Mouse (Mus musculus) midbrain, embryonic 14.5 days (tissue): ENCODE measurements around the gene Lamtor3. TPM values are rescaled to one million over a fixed set of nuclear protein-coding genes. Genes with fewer than 3 reads are reported as not detected.

Source experiments
- ATAC-seq: fragments of 200-750 bp; cut with Nextera tagmentation; 2 replicates; pipeline ENCODE4 v1.8.0; 2017; ENCODE audit warnings: moderate number of reproducible peaks, moderate library complexity; ENCODE audit not compliant: low FRiP score, low TSS enrichment
- DNase-seq: peaks from one replicate; pipeline ENCODE4 v3.0.0-alpha.2; 2015
- H3K27ac ChIP-seq: fragments of 300-500 bp; sonication (generic); replicated peaks from 2 replicates; pipeline ENCODE4 v1.5.1; 2014; ENCODE audit warnings: mild to moderate bottlenecking, low read depth, low read length, moderate library complexity
- H3K27me3 ChIP-seq: fragments of 300-500 bp; sonication (generic); 2 replicates; pipeline ENCODE4 v1.6.1; 2014; ENCODE audit warnings: low read length, control low read depth, mixed read lengths; ENCODE audit not compliant: control insufficient read depth, insufficient read depth
- H3K36me3 ChIP-seq: fragments of 300-500 bp; sonication (generic); 2 replicates; pipeline ENCODE4 v1.6.1; 2014; ENCODE audit warnings: low read length, control low read depth; ENCODE audit not compliant: control insufficient read depth, insufficient read depth
- H3K4me1 ChIP-seq: fragments of 300-500 bp; sonication (generic); 2 replicates; pipeline ENCODE4 v1.6.1; 2014; ENCODE audit warnings: mild to moderate bottlenecking, antibody characterized with exemption, low read length, control low read depth; ENCODE audit not compliant: control insufficient read depth, insufficient read depth
- H3K4me2 ChIP-seq: fragments of 300-500 bp; sonication (generic); 2 replicates; pipeline ENCODE4 v1.6.1; 2014; ENCODE audit warnings: mild to moderate bottlenecking, low read length, moderate library complexity
- H3K4me3 ChIP-seq: fragments of 300-500 bp; sonication (generic); replicated peaks from 2 replicates; pipeline ENCODE4 v1.5.1; 2014; ENCODE audit warnings: low read depth, low read length
- H3K9ac ChIP-seq: fragments of 300-500 bp; sonication (generic); replicated peaks from 2 replicates; pipeline ENCODE4 v1.6.1; 2014; ENCODE audit warnings: mild to moderate bottlenecking, low read length, moderate library complexity
- H3K9me3 ChIP-seq: fragments of 300-500 bp; sonication (generic); 2 replicates; pipeline ENCODE4 v1.6.1; 2016; ENCODE audit warnings: low read length, control low read depth, mixed read lengths; ENCODE audit not compliant: control insufficient read depth
- WGBS: fragments of 180-500 bp; shearing (Covaris S2); extraction: QIAGEN DNeasy Blood & Tissue Kit; methylation state at CpG from one replicate; pipeline ENCODE4 v1.1.7; 2014; 5-methylcytosine and 5-hydroxymethylcytosine counted together
- polyA plus RNA-seq: library from polyadenylated mRNA; unstranded; fragments of >200 nt; fragmentation: Nextera tagmentation; extraction: Ambion mirVana; gene quantifications from 2 replicates; pipeline ENCODE4 v1.2.1, GENCODE M21; 2014

The Lamtor3 gene
- polyA plus RNA-seq, 1 experiment from 2014 or later = 130 TPM

DNA sequence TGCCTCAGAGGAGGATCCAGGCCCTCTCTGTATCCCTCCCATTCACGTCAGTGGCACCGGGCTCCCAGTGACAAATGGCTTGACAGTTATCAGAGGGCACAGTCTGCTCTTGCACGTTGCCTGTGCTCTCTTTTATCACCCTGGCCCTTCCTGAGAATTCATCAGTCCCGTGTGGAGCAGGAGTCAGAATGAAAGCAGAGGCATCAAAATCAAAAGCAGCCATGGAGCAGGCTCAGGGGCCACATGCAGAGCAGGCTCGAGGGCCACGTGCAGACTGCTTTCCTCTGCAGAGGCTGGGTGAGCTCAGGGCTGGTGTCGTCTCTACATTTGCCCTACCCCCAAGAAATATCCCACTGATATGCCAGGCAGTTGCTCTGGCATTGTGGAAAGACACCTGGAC, 33.5 kb downstream of the Lamtor3 start:
- DNase-seq = no peak
- no peak for ATAC-seq
- WGBS = 41% methylated on average over 7 of the region's 7 CpGs
- H3K9ac ChIP-seq = no peak overlapping the region
- H3K27me3 ChIP-seq = no peaks in the 10 kb centered on the region
- no peak overlapping the region for H3K4me2 ChIP-seq
- H3K4me3 ChIP-seq = no peak overlapping the region
- no peaks in the 10 kb centered on the region for H3K36me3 ChIP-seq
- H3K9me3 ChIP-seq = no peaks in the 10 kb centered on the region
- H3K4me1 ChIP-seq = peaks cover 19% of the 10 kb centered on the region
- H3K27ac ChIP-seq = peak overlapping the region; percentile 70; the same call in 1 of the 2 replicates

DNA sequence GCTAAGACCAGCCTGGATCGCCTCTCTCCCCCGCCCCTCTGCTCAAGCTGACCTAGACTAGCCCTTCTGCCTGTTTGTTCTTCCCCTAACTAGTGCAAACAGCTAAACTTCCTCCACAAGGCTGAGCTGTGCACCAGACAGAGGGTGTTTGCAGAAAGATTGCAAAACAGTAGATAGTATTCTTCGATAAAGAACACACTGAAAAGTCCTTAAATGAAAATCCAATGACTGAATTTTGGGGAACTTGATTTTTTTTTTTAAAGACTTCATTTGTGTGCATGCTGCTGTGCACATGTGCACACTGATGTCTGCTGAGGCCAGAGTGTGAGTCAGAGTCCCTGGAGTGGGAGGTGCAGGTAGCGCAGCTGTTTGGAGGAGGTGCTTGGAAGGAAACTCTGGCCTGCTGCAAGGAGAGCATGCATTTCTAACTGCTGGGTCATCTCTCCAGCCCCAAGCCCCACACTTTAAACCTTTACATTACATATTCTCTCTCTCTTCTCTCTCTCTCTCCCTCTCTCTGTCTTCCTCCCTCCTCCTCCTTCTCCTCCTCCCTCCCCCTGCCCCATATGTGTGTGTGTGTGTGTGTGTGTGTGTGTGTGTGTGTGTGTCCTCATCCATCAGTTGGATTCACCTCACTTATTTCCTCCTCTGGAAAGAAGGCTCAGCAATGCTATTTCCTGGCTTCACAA, 34.1 kb downstream of the Lamtor3 start:
- H3K4me2 ChIP-seq = peak overlapping the region; percentile 26
- peak overlapping the region; percentile 70 for H3K27ac ChIP-seq

DNA sequence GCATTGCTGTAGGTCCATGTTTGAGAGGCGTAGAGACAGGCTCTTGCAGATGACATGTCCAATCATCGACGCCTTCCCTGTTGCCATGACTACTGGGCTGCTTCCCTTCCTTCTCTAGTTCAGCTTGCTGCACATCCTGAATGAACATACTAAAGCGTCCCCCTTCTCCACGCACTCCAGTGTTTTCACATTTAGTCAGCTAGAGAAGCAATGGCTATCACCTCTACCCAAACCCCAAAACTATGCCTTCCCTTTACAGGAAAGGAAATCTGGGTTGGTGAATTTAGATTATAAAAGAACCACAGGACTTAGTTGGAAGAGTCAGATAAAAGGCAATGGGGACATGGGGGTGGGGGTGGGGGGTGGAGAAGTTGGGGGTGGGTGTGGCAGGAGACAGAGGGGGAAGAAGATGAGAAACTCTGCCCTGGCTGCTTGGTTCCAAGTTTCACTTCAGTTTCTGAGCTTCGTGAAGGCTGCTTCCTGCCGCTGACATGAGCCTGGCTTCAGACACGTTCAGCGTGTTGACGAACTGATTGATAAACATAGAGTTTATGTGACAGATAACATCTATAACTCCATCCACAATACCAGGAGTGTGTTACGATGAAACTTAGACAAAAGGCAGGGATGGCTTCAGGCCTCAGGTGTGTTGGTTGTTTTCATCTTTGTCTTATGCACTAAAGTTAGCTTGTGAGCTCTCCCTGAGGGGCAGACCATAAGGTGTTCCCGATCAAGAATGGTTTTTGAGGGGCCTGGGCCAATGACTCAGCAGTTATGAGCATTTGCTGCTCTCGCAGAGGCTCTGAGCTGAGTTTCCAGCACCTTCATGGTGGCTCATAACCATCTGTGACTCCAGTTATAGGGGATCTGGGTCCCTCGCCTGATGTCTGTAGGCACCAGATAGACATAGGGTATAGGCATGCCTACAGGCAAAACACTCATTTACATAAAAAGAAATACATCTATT, 34.9 kb downstream of the Lamtor3 start:
- H3K4me2 ChIP-seq = peak overlapping the region; percentile 26
- no peaks in the 10 kb centered on the region for H3K36me3 ChIP-seq
- 58% methylated on average over 14 of the region's 14 CpGs for WGBS
- H3K9ac ChIP-seq = no peak overlapping the region
- H3K4me1 ChIP-seq = peaks cover 19% of the 10 kb centered on the region
- no peak overlapping the region for H3K4me3 ChIP-seq
- ATAC-seq = peak; percentile 84
- H3K27ac ChIP-seq = peak overlapping the region; percentile 70
- peak; percentile 87 for DNase-seq
- no peaks in the 10 kb centered on the region for H3K9me3 ChIP-seq
- H3K27me3 ChIP-seq = no peaks in the 10 kb centered on the region

More for the DNA sequence above, 34.1 kb downstream of the Lamtor3 start:
- ATAC-seq (no peak), DNase-seq (no peak)
- no peaks in the 10 kb centered on the region for H3K27me3 ChIP-seq
- peaks cover 19% of the 10 kb centered on the region for H3K4me1 ChIP-seq
- WGBS = 69% methylated on average over 4 of the region's 4 CpGs
- no peaks in the 10 kb centered on the region for H3K36me3 ChIP-seq
- H3K4me3 ChIP-seq = no peak overlapping the region
- H3K9me3 ChIP-seq = no peaks in the 10 kb centered on the region
- no peak overlapping the region for H3K9ac ChIP-seq

DNA sequence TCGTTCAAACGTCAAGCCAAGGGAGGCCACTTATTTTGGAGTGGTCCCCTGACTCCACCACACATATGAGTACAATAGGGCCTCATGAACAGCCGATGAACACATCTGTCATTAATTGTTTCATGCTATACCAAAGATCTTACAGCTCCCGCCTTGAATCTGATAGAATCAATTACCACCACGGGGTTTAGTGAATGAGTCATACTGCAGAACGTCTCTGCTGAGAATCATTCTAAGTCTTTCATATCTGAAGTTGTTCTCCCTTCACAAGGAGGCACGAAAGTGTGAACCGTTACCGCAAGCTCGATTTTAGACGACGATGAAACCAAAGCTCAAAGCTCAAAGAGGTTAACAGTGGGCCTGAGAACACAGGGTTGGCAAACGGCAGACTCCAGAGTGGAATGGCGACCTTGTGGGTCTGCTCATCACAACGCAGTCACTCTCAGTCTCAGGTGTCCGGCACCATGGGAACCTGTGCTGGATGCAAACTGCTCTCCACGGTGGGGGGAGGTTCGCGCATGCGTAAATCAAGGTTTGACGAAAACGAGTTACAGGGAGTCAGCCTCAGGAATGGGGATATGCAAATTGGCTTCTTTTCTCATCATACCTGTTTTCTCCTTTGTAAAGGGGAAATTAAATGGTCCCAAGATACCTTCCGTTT, 36.1 kb downstream of the Lamtor3 start:
- WGBS = 53% methylated on average over 23 of the region's 23 CpGs
- H3K9me3 ChIP-seq = no peaks in the 10 kb centered on the region
- DNase-seq (no peak), ATAC-seq (no peak)
- H3K4me1 ChIP-seq = peaks cover 19% of the 10 kb centered on the region
- no peak overlapping the region for H3K9ac ChIP-seq
- no peak overlapping the region for H3K27ac ChIP-seq
- H3K4me2 ChIP-seq = peak overlapping the region; percentile 13; the same call in 1 of the 2 replicates
- H3K4me3 ChIP-seq = no peak overlapping the region
- H3K27me3 ChIP-seq = no peaks in the 10 kb centered on the region
- H3K36me3 ChIP-seq = no peaks in the 10 kb centered on the region

DNA sequence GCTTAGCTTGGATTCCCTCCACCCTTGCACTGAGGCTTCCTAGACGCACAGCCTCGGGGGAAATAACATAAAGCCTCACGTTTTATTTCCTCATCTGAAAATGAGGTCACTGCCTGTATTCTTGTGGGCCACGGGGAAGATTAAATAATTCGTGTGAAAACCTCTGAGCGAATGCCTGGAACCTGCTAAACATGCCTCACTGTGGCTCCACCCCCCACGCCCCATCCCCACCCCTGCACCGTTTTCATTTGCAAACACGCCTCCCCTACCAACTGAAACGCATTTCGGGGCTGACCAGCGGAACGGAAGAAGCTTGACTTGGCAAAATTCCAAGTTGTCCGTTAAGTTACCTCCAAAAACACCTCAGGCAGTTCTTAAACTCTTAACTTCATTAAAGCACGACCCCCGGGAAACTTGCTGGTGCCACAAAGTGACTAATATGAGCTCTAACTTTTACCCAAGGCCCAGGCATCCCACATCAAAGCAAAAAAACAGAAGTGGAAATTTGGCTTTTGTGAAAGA, 37.3 kb downstream of the Lamtor3 start:
- 26% methylated on average over 16 of the region's 16 CpGs for WGBS
- Histone ChIP-seq H3K4me2 (peak overlapping the region; percentile 12), H3K4me3 (no peak overlapping the region), H3K4me1 (peaks cover 19% of the 10 kb centered on the region), H3K27ac (no peak overlapping the region), H3K27me3 (no peaks in the 10 kb centered on the region), H3K9ac (no peak overlapping the region), H3K9me3 (no peaks in the 10 kb centered on the region), H3K36me3 (no peaks in the 10 kb centered on the region)
- no peak for ATAC-seq
- DNase-seq = no peak

DNA sequence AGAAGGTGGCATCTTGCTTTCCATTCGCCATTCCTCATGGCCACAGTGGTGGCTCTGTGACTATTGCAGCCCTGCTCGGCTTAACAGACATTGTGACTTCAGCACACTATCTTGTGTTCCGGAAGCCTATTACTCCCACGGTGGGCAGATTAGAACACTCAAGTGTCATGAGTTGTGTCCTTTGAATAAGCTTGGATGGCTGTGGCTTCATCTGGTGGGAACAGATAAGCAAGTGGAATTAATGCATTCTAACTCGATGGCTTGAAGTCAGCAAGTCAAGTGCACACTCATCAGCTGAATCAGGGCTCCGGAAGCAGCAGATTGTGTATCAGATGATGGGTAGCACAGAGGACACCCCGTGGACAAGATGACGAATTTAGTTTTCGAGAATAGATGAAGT, 39.6 kb downstream of the Lamtor3 start:
- Histone ChIP-seq H3K9ac (no peak overlapping the region), H3K36me3 (no peaks in the 10 kb centered on the region), H3K9me3 (no peaks in the 10 kb centered on the region), H3K4me2 (no peak overlapping the region), H3K27me3 (no peaks in the 10 kb centered on the region), H3K4me1 (peaks cover 8% of the 10 kb centered on the region), H3K27ac (no peak overlapping the region), H3K4me3 (no peak overlapping the region)
- WGBS = 87% methylated on average over 9 of the region's 9 CpGs
- ATAC-seq = no peak
- no peak for DNase-seq

DNA sequence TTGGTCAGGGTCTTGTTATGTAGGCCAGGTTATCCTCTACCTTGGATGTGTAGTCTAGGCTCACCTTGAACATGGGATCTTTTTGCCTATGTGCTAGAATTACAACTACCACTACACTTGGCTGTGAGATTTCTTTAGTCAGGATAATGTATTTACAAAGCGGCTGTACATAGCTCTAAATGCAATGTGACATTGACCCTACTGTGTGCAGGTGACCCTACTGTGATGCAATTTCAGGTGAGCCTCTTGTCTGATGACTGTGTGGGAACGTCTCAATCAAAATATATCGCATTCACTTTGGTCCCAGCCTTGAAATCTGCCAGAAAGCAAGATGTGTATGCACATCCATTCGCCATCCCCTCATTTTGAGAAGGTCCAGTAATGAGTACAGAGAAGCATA, 40.0 kb downstream of the Lamtor3 start:
- no peaks in the 10 kb centered on the region for H3K9me3 ChIP-seq
- no peak overlapping the region for H3K4me2 ChIP-seq
- H3K4me3 ChIP-seq = no peak overlapping the region
- ATAC-seq = no peak
- no peak for DNase-seq
- H3K9ac ChIP-seq = no peak overlapping the region
- no peaks in the 10 kb centered on the region for H3K36me3 ChIP-seq
- no peak overlapping the region for H3K27ac ChIP-seq
- no peaks in the 10 kb centered on the region for H3K27me3 ChIP-seq
- peaks cover 4% of the 10 kb centered on the region for H3K4me1 ChIP-seq
- 96% methylated on average over 4 of the region's 4 CpGs for WGBS

DNA sequence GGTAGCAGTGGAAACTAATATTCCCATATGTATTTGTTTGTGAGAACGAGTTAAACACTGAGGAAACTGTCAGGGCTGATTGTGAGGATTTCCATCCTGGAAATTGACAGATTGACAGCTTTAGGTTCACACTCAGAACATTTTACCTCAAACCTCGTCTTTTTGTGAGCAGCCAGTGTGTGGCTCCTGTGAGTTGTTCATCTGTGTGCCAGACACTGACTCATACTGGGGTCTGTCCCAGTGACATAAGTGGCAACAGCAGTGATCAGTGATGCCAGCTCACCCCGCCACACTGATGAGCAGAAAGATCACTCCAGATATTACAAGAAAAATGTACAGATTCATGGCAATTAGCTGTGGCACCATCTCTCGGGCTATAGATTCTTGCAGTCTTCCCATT, 41.1 kb downstream of the Lamtor3 start:
- no peak overlapping the region for H3K27ac ChIP-seq
- ATAC-seq = no peak
- no peaks in the 10 kb centered on the region for H3K36me3 ChIP-seq
- no peaks in the 10 kb centered on the region for H3K9me3 ChIP-seq
- no peak for DNase-seq
- no peaks in the 10 kb centered on the region for H3K27me3 ChIP-seq
- no peak overlapping the region for H3K4me3 ChIP-seq
- peaks cover 8% of the 10 kb centered on the region; the same call in 1 of the 2 replicates for H3K4me1 ChIP-seq
- H3K9ac ChIP-seq = no peak overlapping the region
- H3K4me2 ChIP-seq = no peak overlapping the region
- WGBS = 84% methylated on average over 4 of the region's 4 CpGs
